Mouse (Mus musculus): ENCODE measurements around the gene Me1.

The Me1 gene

DNA sequence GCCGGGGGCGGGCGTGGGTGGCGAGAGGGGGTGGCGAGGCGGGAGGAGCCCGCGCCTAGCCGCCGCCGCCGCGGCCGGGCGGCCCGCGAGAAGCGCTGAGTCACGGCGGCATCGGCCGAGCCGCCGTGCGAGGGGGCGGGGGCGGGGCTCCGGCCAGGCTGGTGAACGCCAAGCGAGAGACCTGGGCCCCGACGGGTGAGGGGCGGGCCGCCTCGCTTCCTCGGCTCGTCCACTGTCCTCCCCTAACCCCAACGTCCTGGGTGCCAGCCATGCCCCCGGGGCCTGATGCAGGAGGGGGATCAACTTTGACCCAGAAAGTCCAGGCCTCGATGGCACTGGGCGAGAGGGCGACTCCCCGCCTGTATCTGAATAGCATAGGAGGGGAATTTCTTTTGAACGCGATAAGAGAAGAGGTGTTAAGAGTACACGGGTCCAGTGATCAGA lies at the start of gene Me1:
Gene Me1, minus strand, starts transcription at position 136 of the 444 bp plus-strand sequence.
- DNase-seq (ENCODE audit: extremely low spot score, low read depth, low spot score) = no peak

DNA sequence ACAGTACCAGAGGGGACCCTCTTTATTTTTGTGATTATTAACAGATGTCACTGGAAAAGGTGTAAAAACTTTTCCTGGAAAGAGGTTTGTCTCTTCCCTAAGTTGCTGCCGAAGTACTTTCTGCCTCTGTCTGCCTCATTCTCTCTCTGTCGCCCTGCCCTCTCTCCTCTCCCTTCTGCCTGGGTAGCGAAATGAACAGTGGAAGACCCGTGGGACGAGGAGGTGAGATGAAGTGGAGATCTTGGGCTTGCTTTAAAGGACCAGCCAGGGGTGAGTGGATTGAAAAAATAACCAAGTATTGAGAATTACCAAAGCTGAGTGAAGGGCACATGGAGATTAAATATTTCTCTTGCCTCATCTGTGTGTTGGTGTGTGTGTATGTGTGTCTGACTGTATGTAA lies 48.3 kb upstream of the Me1 start:
- DNase-seq (ENCODE audit: extremely low spot score, low read depth, low spot score) = no peak

DNA sequence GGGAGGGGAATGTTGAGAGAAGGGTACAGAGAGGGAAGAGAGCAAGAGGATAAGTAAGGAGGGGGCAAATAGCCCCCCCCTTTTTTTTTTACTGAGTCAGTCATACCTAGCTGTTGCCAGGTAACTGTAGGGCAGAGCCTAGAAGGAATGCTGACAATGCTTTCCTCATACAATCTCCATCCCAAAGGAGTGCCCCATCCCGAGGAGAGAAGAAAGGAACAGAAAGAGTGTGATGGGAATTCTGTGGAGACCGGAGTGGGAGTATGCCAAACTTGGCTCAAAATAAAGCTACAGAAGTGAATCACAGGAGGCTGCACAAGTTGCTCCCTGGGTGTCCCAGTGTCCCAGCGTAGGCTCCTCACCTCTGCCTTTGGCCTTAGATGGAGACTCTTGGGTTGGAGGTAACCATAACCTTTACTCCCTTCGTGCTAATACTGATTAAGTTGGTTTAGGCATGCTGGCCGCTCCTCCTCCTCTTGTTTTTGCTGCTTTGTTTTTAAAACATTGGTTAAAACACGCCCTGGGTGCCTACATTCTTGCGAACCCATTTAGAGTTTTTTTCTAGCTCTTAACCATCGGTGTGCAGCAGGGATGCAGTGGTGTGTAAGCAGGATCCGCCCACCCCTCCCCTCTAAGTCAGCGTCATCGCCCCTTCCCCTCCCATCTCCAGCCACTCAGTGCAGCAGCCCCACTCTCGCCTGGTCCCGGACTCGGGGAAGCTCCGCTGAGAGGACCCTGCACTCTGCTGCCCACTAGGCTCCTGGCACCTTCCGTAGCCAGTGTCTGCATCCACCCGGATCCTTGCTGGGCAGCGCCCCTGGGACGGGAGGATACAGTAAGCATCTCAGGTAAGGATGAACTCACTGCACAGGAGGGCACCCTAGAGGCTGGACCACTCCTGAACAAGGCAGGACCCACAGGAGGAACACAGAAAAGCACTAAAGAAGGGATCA lies 47.5 kb upstream of the Me1 start, which contains the start of gene Prss35:
Gene Prss35, plus strand, starts transcription at position 691 of the 953 bp plus-strand sequence.
- DNase-seq (ENCODE audit: extremely low spot score, low read depth, low spot score) = no peak

DNA sequence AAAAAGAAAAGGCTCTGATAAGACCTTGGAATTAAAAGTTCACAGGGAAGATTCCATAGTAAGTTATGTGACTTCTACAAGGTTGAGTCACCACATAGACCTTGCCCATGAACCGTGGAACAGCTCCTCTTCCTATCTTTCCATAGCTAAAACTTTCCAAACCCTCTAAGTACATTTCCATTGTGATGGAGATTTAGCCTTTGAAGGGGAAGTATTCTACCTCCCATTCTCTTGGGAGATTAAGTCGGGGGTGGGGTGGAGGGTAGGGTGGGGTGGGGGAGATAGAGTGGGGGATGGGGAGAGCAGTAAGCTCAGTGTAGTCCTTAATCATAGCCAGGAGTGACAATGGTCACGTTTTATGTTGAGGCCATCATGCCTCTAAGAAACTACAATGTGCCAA lies 44.2 kb upstream of the Me1 start:
- no peak for DNase-seq (ENCODE audit: extremely low spot score, low read depth, low spot score)

DNA sequence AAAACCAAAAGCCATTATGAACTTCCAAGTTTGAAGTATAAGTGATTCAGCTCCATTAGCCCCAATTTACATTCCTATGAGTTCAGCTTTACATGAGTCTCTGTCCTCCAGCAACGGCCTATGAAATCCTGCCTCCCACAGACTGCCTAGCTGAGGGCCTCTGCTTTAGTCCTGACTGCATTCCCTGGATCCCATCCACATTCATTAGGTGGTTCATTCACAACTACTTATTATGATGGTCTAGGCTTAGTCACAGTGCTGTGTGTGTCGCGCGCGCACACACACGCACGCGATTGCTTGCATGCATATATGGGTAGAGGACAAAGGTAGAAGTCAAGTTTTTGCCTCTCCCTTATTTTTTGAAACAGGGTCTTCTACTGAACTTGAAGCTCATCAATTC lies 43.0 kb upstream of the Me1 start:
- DNase-seq (ENCODE audit: extremely low spot score, low read depth, low spot score) = no peak

DNA sequence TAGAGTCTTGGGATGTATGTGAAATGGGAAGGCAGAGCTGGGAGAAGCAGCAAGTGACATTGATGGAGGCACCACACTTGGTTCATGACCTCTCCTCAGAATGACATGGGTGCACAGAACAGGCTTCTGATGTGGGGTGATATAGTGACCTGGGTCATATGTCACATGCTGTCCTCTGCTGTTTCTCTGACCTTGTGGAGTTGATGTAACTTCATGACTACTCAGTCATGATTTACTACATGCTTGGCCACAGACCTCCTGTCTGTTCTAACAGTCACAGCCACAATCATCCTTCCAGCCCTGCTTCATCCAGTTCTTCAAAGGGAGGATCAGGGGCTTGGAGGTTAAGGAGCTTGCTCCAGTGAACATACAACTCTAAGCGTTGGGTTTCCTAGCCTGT lies 42.3 kb upstream of the Me1 start:
- DNase-seq (ENCODE audit: extremely low spot score, low read depth, low spot score) = no peak

DNA sequence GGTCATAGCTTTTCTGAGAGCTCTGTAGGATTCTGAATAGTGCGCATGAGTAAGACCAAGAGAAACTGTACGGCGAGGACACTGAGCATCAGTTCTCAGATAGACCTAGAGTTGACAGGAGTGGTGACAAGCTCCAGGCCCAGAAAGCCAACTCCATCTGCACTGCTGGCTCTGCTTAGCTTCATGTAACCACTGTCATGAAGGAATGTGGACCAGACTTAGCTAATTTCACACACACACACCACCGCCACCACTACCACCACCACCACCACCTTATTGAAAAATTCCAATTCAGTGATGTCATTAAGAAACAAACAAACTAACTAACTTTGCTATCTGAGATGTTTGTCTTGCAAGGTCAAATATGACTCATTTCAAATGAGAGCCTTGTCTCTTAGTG lies 41.2 kb upstream of the Me1 start:
- no peak for DNase-seq (ENCODE audit: extremely low spot score, low read depth, low spot score)

DNA sequence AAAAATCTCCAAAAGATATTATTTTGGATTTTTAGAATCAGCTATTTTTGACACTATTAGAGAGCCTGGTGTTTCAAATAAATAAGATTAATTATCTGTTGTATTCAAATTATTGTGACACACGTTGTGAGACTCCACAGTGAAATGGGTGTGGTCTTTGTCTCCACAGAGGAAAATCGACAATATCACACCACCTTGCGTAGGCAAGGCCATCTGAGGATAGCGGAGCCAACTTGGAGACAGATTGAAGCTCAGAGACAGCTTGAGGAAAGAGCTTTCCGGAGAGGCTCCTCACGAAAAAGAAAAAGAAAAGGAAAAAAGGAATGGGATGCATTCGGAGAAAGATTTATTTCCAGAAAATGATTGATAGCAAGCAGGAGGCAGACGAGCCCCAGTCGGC lies 39.0 kb upstream of the Me1 start:
- no peak for DNase-seq (ENCODE audit: extremely low spot score, low read depth, low spot score)

DNA sequence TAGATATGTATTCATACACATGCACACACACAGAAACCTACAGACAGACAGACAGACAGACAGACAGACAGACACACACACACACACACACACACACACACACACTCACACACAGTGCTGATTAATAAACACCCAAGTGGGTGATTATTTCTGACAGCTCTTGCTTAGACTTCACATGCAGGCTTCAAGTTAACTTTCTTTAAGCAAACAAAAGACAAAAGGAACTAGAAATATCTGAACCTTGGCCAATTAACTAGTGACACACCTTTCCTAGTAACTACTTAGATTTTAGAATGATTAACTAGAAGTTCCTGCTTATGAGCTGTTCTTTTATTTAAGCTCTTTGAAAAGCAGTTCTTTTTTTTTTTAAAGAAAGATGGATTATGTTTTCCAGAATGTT lies 38.6 kb upstream of the Me1 start:
- no peak for DNase-seq (ENCODE audit: extremely low spot score, low read depth, low spot score)

DNA sequence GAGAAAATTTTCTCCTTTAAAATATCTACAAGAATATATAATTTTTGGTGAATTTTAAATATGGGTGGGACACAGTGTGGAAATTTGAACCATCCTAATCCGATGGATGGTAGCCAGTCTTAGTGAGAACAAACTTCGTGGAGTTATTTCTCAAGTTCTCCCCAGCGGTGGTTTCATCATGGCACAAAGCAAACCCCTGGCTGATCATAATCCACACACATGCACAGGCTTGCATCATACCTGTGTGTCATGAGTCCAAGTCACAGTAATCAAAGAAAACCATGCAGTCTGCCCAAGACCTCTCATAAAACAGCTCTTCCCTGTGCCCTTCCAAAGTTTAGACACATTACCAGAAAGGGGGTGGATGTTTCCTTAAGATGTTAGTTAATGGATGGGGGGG lies 34.1 kb upstream of the Me1 start:
- DNase-seq (ENCODE audit: extremely low spot score, low read depth, low spot score) = no peak

DNA sequence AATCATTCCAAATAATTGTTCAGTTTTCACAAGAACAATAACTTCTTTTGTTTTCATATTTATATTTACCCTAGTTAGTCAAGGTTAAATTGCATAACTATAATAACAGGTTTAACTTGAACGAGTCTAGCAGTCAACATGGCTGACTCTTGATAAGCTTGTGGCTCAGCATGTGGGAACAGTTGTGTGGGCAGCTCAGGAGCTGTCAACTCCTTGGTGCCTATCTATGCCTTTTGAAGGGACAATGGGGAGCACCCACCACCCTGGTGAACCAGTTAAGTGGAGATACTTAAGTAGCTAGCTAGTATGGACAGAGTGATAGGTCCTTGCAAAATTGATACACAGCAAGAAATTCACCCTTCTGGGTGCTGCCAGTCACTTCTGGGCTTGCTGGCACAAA lies 33.3 kb upstream of the Me1 start:
- DNase-seq (ENCODE audit: extremely low spot score, low read depth, low spot score) = no peak

DNA sequence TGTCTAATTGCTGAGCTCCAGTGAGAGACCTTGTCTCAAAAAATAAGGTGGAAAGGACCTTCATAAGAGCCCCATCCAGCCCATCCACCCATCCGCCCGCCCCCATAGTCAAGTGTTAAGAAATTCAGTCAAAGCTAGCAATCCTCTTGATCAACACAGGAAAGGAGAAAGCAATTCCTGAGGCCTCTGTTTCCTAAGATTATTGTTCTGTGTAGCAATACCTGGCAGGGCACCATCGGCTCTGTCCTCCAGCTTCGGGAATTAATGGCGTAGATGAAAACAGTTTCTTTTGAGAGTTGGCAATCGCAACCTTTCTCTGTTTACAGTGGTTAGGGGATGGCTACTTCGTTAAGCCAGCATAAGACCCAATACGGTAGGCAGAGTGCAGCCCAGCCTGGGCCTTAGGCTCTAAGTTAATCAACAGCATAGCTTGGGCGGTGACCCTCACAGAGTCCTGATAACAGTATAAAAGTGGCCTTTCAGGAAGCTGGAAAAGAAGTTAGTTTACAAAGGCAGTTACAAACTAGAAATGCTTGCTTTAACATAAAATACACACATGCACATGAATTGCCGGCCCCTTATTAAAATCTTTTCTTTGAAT lies 32.6 kb upstream of the Me1 start:
- no peak for DNase-seq (ENCODE audit: extremely low spot score, low read depth, low spot score)

DNA sequence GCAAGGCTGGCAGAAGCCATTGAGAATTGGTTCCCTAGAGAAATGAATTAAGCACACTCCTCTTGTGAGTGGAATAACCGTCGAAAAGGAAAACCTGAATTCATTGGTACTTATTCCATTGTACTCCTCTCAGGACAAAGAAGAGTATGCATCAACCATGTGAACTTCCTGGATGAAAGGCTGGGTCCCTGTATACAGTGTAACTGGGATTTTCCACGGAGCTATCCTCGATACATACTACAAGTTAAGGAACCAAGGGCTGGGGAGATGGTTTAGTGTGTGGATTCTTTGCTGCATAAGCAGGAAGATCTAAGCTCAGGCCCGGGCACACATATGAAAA lies 30.6 kb upstream of the Me1 start:
- DNase-seq (ENCODE audit: extremely low spot score, low read depth, low spot score) = no peak

DNA sequence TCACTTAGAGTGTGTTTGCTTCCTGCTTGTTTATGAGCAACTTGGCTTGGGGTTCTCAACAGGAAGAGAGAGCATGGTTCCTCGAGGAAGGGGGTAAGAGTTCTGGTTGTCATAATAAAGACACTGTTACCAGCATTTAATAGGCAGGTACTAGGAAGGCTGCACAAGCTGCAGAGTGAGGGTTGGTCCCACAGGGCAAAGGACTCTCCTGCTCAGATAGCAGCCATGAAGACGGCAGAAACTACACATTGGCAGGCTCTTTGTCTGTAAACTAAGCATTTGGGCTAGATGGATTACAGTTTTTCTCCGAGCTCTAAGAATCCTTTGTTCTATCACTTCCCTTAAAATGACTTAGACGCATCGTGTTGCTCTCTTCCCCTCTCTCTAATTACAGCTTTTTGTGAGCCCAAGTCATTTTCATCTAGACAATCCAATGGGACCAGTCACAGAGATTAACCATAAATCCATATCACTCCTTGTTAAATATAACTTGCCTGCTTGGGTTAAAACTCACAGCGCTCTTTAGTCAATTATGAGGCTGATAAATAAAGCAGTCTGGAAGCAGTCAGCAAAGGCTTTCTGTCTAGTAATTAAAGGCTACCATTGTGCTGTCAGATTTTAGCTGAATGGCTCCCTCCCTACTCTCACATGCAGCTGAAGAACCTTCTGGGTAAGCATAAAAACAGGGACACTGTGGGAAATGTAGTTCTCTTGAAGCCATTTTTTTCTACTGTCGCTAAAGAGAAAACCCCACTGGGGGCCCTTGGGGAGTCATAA lies 30.0 kb upstream of the Me1 start:
- DNase-seq (ENCODE audit: extremely low spot score, low read depth, low spot score) = no peak

DNA sequence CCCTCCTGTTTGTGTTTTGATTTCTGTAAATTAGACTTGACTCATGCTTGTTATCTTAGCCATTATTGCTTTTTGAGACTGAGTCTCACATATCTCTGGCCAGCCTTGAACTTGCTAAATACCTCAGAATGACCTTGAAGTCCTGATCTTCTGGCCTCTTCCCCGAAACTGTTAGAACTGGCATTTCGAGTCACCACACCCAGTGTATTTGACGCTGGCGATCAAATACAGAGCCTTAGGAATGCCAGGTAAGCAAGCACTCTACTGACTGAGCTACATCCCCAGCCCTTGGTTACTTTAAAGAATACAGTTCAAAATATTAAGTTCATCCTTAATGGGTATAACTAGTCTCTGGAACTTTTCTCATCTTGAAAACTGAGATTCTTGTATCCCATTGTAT lies 29.3 kb upstream of the Me1 start:
- DNase-seq (ENCODE audit: extremely low spot score, low read depth, low spot score) = no peak

DNA sequence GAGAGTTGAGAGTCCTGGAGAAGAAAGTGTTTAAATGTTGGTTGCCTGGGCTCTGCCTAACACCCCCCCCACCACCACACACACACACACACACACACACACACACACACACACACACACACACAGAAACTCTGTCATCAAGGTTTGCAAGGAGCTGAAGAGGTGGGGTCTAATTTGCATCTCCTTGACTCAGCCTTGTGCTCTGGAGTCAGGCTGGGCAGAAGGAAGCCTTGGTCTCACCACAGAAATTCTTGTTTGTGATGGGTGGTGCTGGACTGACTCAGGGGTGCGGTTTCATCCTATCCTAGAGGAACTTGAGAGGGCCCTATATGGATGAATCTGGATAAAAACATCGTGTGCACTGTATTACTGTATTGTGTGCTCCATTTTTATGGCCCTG lies 25.0 kb upstream of the Me1 start:
- DNase-seq (ENCODE audit: extremely low spot score, low read depth, low spot score) = no peak

DNA sequence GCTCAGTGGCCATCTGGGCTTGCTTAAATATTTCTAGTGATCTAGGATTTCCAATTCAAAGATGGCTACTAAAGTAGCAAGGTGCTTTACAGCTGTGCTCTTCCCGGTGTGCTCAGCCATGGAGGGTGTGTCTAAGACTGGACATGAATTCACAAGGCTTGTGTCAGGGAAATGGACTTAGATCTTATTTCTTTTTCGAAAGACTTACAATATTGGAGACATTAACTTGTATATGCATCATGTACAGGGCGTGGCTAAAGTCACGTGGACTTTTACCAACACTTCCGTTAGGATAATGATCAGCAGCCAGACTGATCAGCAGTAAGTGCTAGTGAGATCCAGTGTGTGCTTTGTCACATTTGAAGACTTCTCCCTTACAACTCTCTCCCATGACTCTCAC lies 24.5 kb upstream of the Me1 start:
- no peak for DNase-seq (ENCODE audit: extremely low spot score, low read depth, low spot score)

DNA sequence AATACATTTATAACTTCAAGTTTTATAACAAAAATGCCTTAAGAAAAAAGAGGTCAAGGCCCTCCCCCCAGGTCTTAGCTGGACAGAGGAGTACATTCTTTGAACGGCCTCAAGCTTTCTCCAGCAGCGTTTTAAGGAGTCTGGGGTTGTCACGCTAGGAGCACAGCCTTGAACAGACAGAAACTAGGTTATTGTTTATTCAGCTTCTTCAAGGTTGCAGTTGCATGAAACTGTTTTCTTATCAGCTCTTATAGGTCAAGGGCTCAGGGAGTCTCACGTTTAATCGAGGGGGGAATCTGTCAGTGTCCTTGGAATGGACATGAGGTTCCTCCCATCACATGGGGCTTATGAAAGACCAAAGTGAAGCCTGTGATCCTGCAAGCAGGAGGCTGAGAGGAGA lies 21.4 kb upstream of the Me1 start:
- no peak for DNase-seq (ENCODE audit: extremely low spot score, low read depth, low spot score)

DNA sequence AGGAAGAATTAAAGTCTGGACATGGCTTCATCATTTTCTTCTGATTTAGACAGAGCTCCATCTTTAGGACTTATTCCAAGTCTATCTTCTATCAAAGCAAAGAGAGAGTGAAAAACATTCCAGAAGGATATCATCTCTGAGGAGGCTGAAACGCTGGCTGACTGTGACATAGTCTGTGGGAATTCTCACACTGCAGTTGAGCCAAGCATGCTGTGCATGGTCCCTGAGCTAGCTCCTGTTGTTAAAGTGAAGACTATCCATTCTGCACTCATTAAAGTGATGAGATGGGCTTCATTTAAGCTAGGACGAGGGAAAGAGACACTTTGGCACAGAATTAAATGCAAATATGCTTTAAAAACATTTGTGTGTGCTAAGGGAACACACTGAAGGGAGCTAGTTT lies 20.8 kb upstream of the Me1 start:
- no peak for DNase-seq (ENCODE audit: extremely low spot score, low read depth, low spot score)

DNA sequence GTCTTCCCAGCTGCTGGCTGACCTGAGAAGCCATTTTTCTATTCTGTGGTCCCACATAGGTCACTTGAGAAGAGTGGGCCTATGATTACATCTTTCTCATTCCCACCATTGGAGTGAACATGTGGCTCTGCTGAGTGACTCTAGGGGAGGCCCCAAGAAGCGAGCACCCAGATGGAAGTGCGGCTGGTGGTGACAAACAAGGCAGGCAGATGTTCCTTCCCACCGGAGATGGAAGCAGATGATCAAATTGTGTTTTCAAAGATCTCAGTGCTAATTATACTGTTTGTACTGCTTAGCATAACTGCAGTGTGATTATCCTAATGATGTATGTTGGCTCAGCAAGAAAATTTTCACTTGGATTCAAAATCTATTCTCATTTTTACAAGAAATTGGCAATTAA lies 18.3 kb upstream of the Me1 start:
- DNase-seq (ENCODE audit: extremely low spot score, low read depth, low spot score) = no peak

DNA sequence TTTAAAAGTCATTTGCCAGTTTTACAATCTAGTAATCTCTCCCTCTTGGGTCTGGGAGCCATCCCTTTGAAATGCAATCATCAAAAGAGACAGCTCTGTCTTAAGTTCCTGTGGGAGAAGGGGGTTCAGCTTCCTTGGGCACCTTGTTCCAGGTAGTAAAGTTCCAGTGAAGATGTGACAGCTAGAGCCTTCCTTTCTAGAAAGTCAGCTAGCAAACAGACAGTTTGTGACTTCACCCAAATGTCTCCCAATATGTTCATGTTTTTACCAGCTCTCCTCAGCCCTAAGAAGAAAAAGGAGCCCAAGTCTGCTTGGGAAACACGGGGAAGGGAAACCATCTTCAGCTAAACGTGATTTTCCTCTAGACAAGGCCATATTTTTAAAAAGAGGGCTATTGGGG lies 16.9 kb upstream of the Me1 start:
- DNase-seq (ENCODE audit: extremely low spot score, low read depth, low spot score) = no peak

DNA sequence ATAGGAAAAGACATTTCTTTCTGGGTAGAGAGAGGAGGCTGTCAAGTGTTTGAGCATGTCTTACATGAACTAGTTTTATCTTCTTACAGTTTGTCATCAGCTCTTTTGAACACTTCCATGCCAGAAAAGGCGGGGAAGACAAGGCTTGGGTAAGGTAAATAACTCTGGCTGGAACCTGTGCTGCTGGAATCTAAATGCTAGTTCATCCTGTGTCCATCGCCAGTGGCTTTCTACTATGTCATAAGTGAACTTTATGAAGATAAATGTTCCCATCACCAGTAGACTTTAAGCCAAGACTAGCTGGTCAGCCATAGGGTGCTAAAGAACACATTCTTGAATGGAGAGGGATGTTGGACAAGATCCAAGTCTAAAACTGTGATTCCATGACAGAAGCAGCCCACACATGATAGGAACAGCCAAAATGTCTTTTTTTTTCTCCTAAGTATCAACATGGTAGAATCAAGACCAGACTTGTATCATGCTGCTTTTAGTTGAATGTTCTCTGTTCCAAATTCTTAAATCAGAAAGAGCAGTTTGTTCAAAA lies 14.4 kb upstream of the Me1 start:
- DNase-seq (ENCODE audit: extremely low spot score, low read depth, low spot score) = no peak

Measured in hindlimb bud, embryonic 11.5 days (tissue).